Mouse (Mus musculus): ENCODE results near the gene Prkag1.

Prkag1 gene

GRCm38 (mm10) chr15:98771813-98772425 lies 59.4 kb downstream of the Prkag1 start:
- DNase-seq (ENCODE audit: low spot score) = no peak

GRCm38 (mm10) chr15:98768259-98768658 lies 63.1 kb downstream of the Prkag1 start:
- no peak for DNase-seq (ENCODE audit: low spot score)

- DNase-seq (ENCODE audit: low spot score) = no peak
Measured at GRCm38 (mm10) chr15:98765929-98766328, 65.4 kb downstream of the Prkag1 start.
